Mouse (Mus musculus): ENCODE measurements at regions not wholly inside any gene's neighbourhood (a gene's known extent, or its start where the extent isn't known, plus 50 kb on each side); places are given as distances from the start of the nearest gene placed in this dataset.

DNA sequence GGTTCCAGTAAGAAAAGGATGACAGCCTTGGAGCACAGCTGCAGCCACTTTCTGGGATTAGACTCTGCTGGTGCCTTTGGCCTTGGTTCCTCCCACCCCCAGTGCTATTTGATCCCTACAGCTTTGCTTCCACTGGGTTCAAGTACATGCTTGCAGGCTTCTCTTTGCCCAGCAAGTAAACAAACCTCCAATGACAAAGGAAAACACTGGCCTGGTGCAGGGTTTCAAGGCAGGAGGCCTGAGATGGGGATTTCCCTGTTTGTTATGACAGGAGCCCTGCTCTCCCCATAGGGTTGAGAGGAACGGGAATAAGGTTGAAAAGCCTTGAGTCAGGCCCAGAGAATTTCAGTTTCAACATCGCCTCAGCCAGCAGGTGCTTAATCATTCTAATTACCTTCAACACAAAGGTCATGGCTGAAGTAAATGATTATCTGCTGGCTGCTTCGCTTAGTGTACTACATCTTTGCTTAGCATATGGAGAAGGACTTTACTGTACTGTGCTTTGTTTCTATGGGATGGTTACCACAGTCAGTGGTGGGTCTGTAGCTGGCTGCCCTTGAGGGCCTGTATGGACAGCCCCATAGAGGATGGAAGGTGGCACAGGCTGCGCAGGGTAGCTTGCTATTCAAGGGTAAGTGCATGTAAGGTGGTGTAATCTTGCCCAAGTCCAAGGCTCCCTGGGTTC lies 142.2 kb upstream of the Serp2 start:
- Histone ChIP-seq H3K36me3 (ENCODE audit: insufficient read depth, low read length) (no peaks in the 10 kb centered on the region), H3K9ac (replicated peaks; ENCODE audit: low read depth) (no peak overlapping the region), H3K4me3 (ENCODE audit: low read depth, low read length) (no peak overlapping the region), H3K27me3 (replicated peaks; ENCODE audit: insufficient read depth, low read length) (no peaks in the 10 kb centered on the region), H3K4me1 (ENCODE audit: insufficient read depth, low read depth, low read length) (peaks cover 13% of the 10 kb centered on the region; the same call in 1 of the 2 replicates), H3K4me2 (replicated peaks; ENCODE audit: low read depth, low read length) (no peak overlapping the region), H3K9me3 (ENCODE audit: low read length) (no peaks in the 10 kb centered on the region), H3K27ac (ENCODE audit: low read length) (peak overlapping the region; percentile 51)
- 34% methylated on average over 4 of the region's 4 CpGs for WGBS
- DNase-seq (ENCODE audit: low spot score) (peak; percentile 83), ATAC-seq (peak; percentile 59)
- TF ChIP-seq EP300 (IDR thresholded peaks at IDR 0.05): peak; percentile 60
- no peak for TF ChIP-seq CTCF (IDR thresholded peaks at IDR 0.05)

GRCm38 (mm10) chr14:76696729-76697128 lies 140.0 kb upstream of the Serp2 start:
- Histone ChIP-seq H3K4me2 (replicated peaks; ENCODE audit: low read depth, low read length) (no peak overlapping the region), H3K4me3 (ENCODE audit: low read depth, low read length) (no peak overlapping the region), H3K9me3 (ENCODE audit: low read length) (no peaks in the 10 kb centered on the region), H3K27me3 (replicated peaks; ENCODE audit: insufficient read depth, low read length) (no peaks in the 10 kb centered on the region), H3K27ac (ENCODE audit: low read length) (no peak overlapping the region), H3K4me1 (ENCODE audit: insufficient read depth, low read depth, low read length) (peaks cover 13% of the 10 kb centered on the region; the same call in 1 of the 2 replicates), H3K9ac (replicated peaks; ENCODE audit: low read depth) (no peak overlapping the region), H3K36me3 (ENCODE audit: insufficient read depth, low read length) (no peaks in the 10 kb centered on the region)
- TF ChIP-seq EP300 (IDR thresholded peaks at IDR 0.05) (no peak), CTCF (IDR thresholded peaks at IDR 0.05) (no peak)
- DNase-seq (ENCODE audit: low spot score): no peak
- no peak for ATAC-seq
- WGBS: 57% methylated on average over 4 of the region's 4 CpGs

GRCm38 (mm10) chr14:76695691-76696355 lies 139.1 kb upstream of the Serp2 start:
- DNase-seq (ENCODE audit: low spot score): peak; percentile 45
- Histone ChIP-seq H3K9me3 (ENCODE audit: low read length) (no peaks in the 10 kb centered on the region), H3K27ac (ENCODE audit: low read length) (no peak overlapping the region), H3K9ac (replicated peaks; ENCODE audit: low read depth) (no peak overlapping the region), H3K36me3 (ENCODE audit: insufficient read depth, low read length) (no peaks in the 10 kb centered on the region), H3K4me2 (replicated peaks; ENCODE audit: low read depth, low read length) (0 out of 2 replicates have a peak overlapping the region, but pooled peaks have one; percentile 3), H3K4me1 (ENCODE audit: insufficient read depth, low read depth, low read length) (peaks cover 13% of the 10 kb centered on the region; the same call in 1 of the 2 replicates), H3K27me3 (replicated peaks; ENCODE audit: insufficient read depth, low read length) (no peaks in the 10 kb centered on the region), H3K4me3 (ENCODE audit: low read depth, low read length) (no peak overlapping the region)
- ATAC-seq: no peak
- TF ChIP-seq EP300 (IDR thresholded peaks at IDR 0.05): no peak
- no peak for TF ChIP-seq CTCF (IDR thresholded peaks at IDR 0.05)
- 49% methylated on average over 16 of the region's 18 CpGs for WGBS

GRCm38 (mm10) chr14:76694894-76695293 lies 138.2 kb upstream of the Serp2 start:
- TF ChIP-seq EP300 (IDR thresholded peaks at IDR 0.05) (no peak), CTCF (IDR thresholded peaks at IDR 0.05) (no peak)
- Histone ChIP-seq H3K9me3 (ENCODE audit: low read length) (no peaks in the 10 kb centered on the region), H3K27me3 (replicated peaks; ENCODE audit: insufficient read depth, low read length) (no peaks in the 10 kb centered on the region), H3K9ac (replicated peaks; ENCODE audit: low read depth) (no peak overlapping the region), H3K27ac (ENCODE audit: low read length) (no peak overlapping the region), H3K4me2 (replicated peaks; ENCODE audit: low read depth, low read length) (no peak overlapping the region), H3K4me3 (ENCODE audit: low read depth, low read length) (no peak overlapping the region), H3K36me3 (ENCODE audit: insufficient read depth, low read length) (no peaks in the 10 kb centered on the region), H3K4me1 (ENCODE audit: insufficient read depth, low read depth, low read length) (peaks cover 13% of the 10 kb centered on the region; the same call in 1 of the 2 replicates)
- ATAC-seq (no peak), DNase-seq (ENCODE audit: low spot score) (no peak)
- 69% methylated on average over 8 of the region's 8 CpGs for WGBS

GRCm38 (mm10) chr14:76693351-76694317 lies 136.9 kb upstream of the Serp2 start:
- TF ChIP-seq EP300 (IDR thresholded peaks at IDR 0.05) (peak; percentile 87), CTCF (IDR thresholded peaks at IDR 0.05) (no peak)
- 22% methylated on average over 15 of the region's 15 CpGs for WGBS
- peak; percentile 80 for ATAC-seq
- Histone ChIP-seq H3K27me3 (replicated peaks; ENCODE audit: insufficient read depth, low read length) (no peaks in the 10 kb centered on the region), H3K4me1 (ENCODE audit: insufficient read depth, low read depth, low read length) (peaks cover 7% of the 10 kb centered on the region; the same call in 1 of the 2 replicates), H3K36me3 (ENCODE audit: insufficient read depth, low read length) (no peaks in the 10 kb centered on the region), H3K27ac (ENCODE audit: low read length) (peak overlapping the region; percentile 39; the same call in 1 of the 2 replicates), H3K4me2 (replicated peaks; ENCODE audit: low read depth, low read length) (no peak overlapping the region), H3K9ac (replicated peaks; ENCODE audit: low read depth) (no peak overlapping the region), H3K4me3 (ENCODE audit: low read depth, low read length) (no peak overlapping the region), H3K9me3 (ENCODE audit: low read length) (no peaks in the 10 kb centered on the region)
- peak; percentile 73 for DNase-seq (ENCODE audit: low spot score)
